Mouse (Mus musculus) 3134 (cell line): ENCODE measurements around the gene Calr.

Source experiments
- DNase-seq: peaks from one replicate; pipeline ENCODE4 v3.0.0-alpha.2; 2011; ENCODE audit warnings: low spot score; ENCODE audit not compliant: insufficient read length; ENCODE audit errors: extremely low read depth

The Calr gene

DNA sequence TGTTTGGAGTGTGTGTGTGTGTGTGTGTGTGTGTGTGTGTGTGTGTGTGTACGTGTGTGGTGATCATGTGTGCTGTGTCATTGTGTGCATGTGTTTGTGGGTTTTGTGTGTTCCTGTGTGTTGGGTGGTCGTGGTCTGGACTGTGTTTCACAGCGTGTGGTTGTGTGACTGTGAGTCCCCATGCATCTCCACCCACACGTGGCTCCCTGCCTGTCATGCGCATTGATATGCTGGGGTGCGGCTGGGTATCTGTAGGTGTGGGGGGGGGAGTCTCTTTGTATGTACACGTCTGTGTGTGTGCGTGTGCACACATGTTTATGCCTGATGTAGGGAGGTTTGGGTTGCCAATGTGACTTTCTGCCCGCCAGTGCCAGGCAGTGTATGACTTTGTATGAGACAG is 53.6 kb downstream of the Calr start:
- no peak for DNase-seq

DNA sequence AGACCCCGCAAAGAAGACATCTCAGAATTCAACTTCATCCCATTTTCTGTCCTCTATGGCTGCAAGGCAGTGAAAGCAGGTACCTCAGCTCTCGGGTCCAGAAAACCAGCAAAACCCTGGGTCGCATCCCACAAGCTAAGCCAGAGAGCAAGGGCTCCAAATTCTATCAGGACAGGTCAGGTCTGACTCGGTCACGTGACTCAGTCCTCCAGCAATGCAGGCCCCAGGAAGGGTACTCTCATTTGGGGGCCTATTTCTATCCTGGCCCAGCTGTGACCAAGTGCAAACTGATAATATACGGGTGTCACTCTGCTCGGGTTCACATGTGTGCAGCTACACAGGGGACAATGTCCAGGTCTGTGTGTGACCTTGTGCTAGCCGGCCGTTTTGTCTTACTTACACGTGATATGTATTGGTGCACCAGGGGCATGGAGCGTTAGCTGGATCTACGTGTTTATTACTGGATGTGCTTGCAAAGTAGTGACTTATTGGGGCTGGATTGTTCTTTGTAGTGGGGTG is 54.2 kb downstream of the Calr start:
- no peak for DNase-seq
